Mouse (Mus musculus) MEL (cell line): ENCODE measurements around the gene Ears2. TPM values are rescaled to one million over a fixed set of nuclear protein-coding genes. Genes with fewer than 3 reads are reported as not detected.
A peak's percentile ranks its signal among the peaks of the same experiment; 100 is the strongest.

Experiments
- DNase-seq: peaks from one replicate; pipeline ENCODE4 v3.0.0; 2011; ENCODE audit warnings: low read depth, low spot score
- H3K27ac ChIP-seq: 2 replicates; pipeline ENCODE4 v1.5.1; 2012; ENCODE audit warnings: low read depth, mild to moderate bottlenecking, control low read depth, low read length, moderate library complexity; ENCODE audit not compliant: control insufficient read depth
- H3K27me3 ChIP-seq, 2 experiments: fragments of 150-350 bp in 1 of 2; sonication (generic) in 1 of 2; 2 replicates each; pipeline ENCODE4 v1.6.1; 2012; ENCODE audit warnings: low read length in 2 of 2, mild to moderate bottlenecking in 2 of 2, improper control_type of control experiment in 1 of 2, moderate library complexity in 1 of 2; ENCODE audit not compliant: insufficient read depth in 2 of 2, control insufficient read depth in 1 of 2
- H3K36me3 ChIP-seq, 2 experiments: 2 replicates each; pipeline ENCODE4 v1.6.1; 2012 to 2014; ENCODE audit warnings: low read length in 2 of 2, improper control_type of control experiment in 1 of 2, inconsistent platforms in 1 of 2, mild to moderate bottlenecking in 1 of 2; ENCODE audit not compliant: insufficient read depth in 2 of 2, control insufficient read depth in 1 of 2
- H3K4me1 ChIP-seq, 2 experiments: fragments of 150-350 bp in 1 of 2; sonication (generic) in 1 of 2; 2 replicates each; pipeline ENCODE4 v1.6.1; 2012; ENCODE audit warnings: low read length in 2 of 2, improper control_type of control experiment in 1 of 2, mild to moderate bottlenecking in 1 of 2; ENCODE audit not compliant: insufficient read depth in 2 of 2, control insufficient read depth in 1 of 2
- H3K4me3 ChIP-seq, 2 experiments: fragments of 150-350 bp in 1 of 2; sonication (generic) in 1 of 2; 2 replicates each; pipeline ENCODE4 v1.5.1; 2012; ENCODE audit warnings: low read depth in 2 of 2, low read length in 2 of 2, mild to moderate bottlenecking in 2 of 2, moderate library complexity in 2 of 2, control low read depth in 1 of 2, improper control_type of control experiment in 1 of 2; ENCODE audit not compliant: control insufficient read depth in 1 of 2, insufficient read depth in 1 of 2
- H3K79me2 ChIP-seq: 2 replicates; pipeline ENCODE4 v1.6.1; 2012; ENCODE audit warnings: mild to moderate bottlenecking, low read length, moderate library complexity; ENCODE audit not compliant: control insufficient read depth, poor library complexity, insufficient read depth
- H3K9ac ChIP-seq: 2 replicates; pipeline ENCODE4 v1.6.1; 2012; ENCODE audit warnings: low read depth, mild to moderate bottlenecking, control low read depth, low read length, moderate library complexity; ENCODE audit not compliant: control insufficient read depth, poor library complexity, severe bottlenecking
- H3K9me3 ChIP-seq: fragments of 150-350 bp; sonication (generic); replicated peaks from 2 replicates; pipeline ENCODE4 v1.6.1; 2012; ENCODE audit warnings: mild to moderate bottlenecking, low read length, improper control_type of control experiment, moderate library complexity; ENCODE audit not compliant: insufficient read depth
- BHLHE40 ChIP-seq: IDR thresholded peaks from 2 replicates; pipeline ENCODE4 v1.6.1; 2012; ENCODE audit warnings: low read depth, mild to moderate bottlenecking, inconsistent platforms, low read length, improper control_type of control experiment, borderline replicate concordance
- CTCF ChIP-seq, 3 experiments: IDR thresholded peaks in 2 of 3; conservative IDR thresholded peaks in 1 of 3; 2 replicates each; pipeline ENCODE4 v1.5.1; 2011 to 2012; ENCODE audit warnings: low read length in 3 of 3, low read depth in 2 of 3, mild to moderate bottlenecking in 2 of 3, improper control_type of control experiment in 1 of 3, inconsistent platforms in 1 of 3, mixed read lengths in 1 of 3, moderate library complexity in 1 of 3; ENCODE audit not compliant: control insufficient read depth in 1 of 3, insufficient read depth in 1 of 3, poor library complexity in 1 of 3, severe bottlenecking in 1 of 3
- GABPA ChIP-seq: IDR thresholded peaks from 2 replicates; pipeline ENCODE4 v1.6.1; 2012; ENCODE audit warnings: low read depth, mild to moderate bottlenecking, inconsistent platforms, low read length, improper control_type of control experiment, moderate library complexity
- GATA1 ChIP-seq: IDR thresholded peaks from 2 replicates; pipeline ENCODE4 v1.6.1; 2011; ENCODE audit warnings: low read depth, low read length, improper control_type of control experiment
- MAFK ChIP-seq: IDR thresholded peaks from 2 replicates; pipeline ENCODE4 v1.6.1; 2011; ENCODE audit warnings: low read depth, mild to moderate bottlenecking, low read length, improper control_type of control experiment, borderline replicate concordance
- MAX ChIP-seq: IDR thresholded peaks from 2 replicates; pipeline ENCODE4 v1.6.1; 2011; ENCODE audit warnings: low read length, improper control_type of control experiment
- MAZ ChIP-seq: IDR thresholded peaks from 2 replicates; pipeline ENCODE4 v1.6.1; 2012; ENCODE audit warnings: low read depth, mild to moderate bottlenecking, inconsistent platforms, low read length, improper control_type of control experiment
- MEF2A ChIP-seq: IDR thresholded peaks from 2 replicates; pipeline ENCODE4 v1.6.1; 2014; ENCODE audit warnings: low read depth, mild to moderate bottlenecking, inconsistent platforms, low read length, improper control_type of control experiment; ENCODE audit not compliant: poor library complexity, insufficient replicate concordance, severe bottlenecking; ENCODE audit errors: extremely low read depth
- MXI1 ChIP-seq: IDR thresholded peaks from 2 replicates; pipeline ENCODE4 v1.6.1; 2011; ENCODE audit warnings: mild to moderate bottlenecking, low read depth, low read length, improper control_type of control experiment
- MYC ChIP-seq: IDR thresholded peaks from 2 replicates; pipeline ENCODE4 v1.6.1; 2011; ENCODE audit warnings: low read depth, mild to moderate bottlenecking, low read length, improper control_type of control experiment, moderate library complexity
- NELFE ChIP-seq: IDR thresholded peaks from 2 replicates; pipeline ENCODE4 v1.6.1; 2011; ENCODE audit warnings: low read depth, low read length, improper control_type of control experiment
- NRF1 ChIP-seq: IDR thresholded peaks from 2 replicates; pipeline ENCODE4 v1.6.1; 2014; ENCODE audit warnings: low read depth, mild to moderate bottlenecking, inconsistent platforms, low read length, improper control_type of control experiment, moderate library complexity; ENCODE audit not compliant: poor library complexity, insufficient read depth, severe bottlenecking
- POLR2A ChIP-seq, 2 experiments: IDR thresholded peaks; 2 replicates each; pipeline ENCODE4 v1.6.1; 2011 to 2012; ENCODE audit warnings: low read length in 2 of 2, mild to moderate bottlenecking in 2 of 2, control low read depth in 1 of 2, improper control_type of control experiment in 1 of 2, low read depth in 1 of 2, moderate library complexity in 1 of 2; ENCODE audit not compliant: control insufficient read depth in 1 of 2, insufficient read depth in 1 of 2, poor library complexity in 1 of 2
- POLR2AphosphoS5 ChIP-seq: IDR thresholded peaks from 2 replicates; pipeline ENCODE4 v1.6.1; 2012; ENCODE audit warnings: low read depth, borderline replicate concordance, mild to moderate bottlenecking, inconsistent platforms, low read length, moderate library complexity, mixed read lengths
- RCOR1 ChIP-seq: IDR thresholded peaks from 2 replicates; pipeline ENCODE4 v1.6.1; 2012; ENCODE audit warnings: low read depth, mild to moderate bottlenecking, inconsistent platforms, low read length, improper control_type of control experiment
- SIN3A ChIP-seq: IDR thresholded peaks from 2 replicates; pipeline ENCODE4 v1.6.1; 2012; ENCODE audit warnings: low read length, improper control_type of control experiment, inconsistent platforms
- UBTF ChIP-seq: IDR thresholded peaks from 2 replicates; pipeline ENCODE4 v1.6.1; 2012; ENCODE audit warnings: low read depth, mild to moderate bottlenecking, inconsistent platforms, low read length, improper control_type of control experiment, moderate library complexity, borderline replicate concordance; ENCODE audit not compliant: insufficient read depth
- USF1 ChIP-seq: IDR thresholded peaks from 2 replicates; pipeline ENCODE4 v1.6.1; 2014; ENCODE audit warnings: low read depth, mild to moderate bottlenecking, inconsistent platforms, low read length, improper control_type of control experiment, moderate library complexity
- USF2 ChIP-seq, 2 experiments: IDR thresholded peaks; 2 replicates each; pipeline ENCODE4 v1.6.1; 2011 to 2012; ENCODE audit warnings: improper control_type of control experiment in 2 of 2, low read length in 2 of 2, borderline replicate concordance in 1 of 2, inconsistent platforms in 1 of 2, low read depth in 1 of 2, mild to moderate bottlenecking in 1 of 2; ENCODE audit not compliant: insufficient read depth in 1 of 2
- ZC3H11A ChIP-seq: IDR thresholded peaks from 2 replicates; pipeline ENCODE4 v1.6.1; 2012; ENCODE audit warnings: low read depth, mild to moderate bottlenecking, inconsistent platforms, low read length, improper control_type of control experiment
- ZKSCAN1 ChIP-seq: IDR thresholded peaks from 2 replicates; pipeline ENCODE4 v1.6.1; 2012; ENCODE audit warnings: low read depth, mild to moderate bottlenecking, inconsistent platforms, low read length, improper control_type of control experiment, moderate library complexity
- ZMIZ1 ChIP-seq: IDR thresholded peaks from 2 replicates; pipeline ENCODE4 v1.6.1; 2012; ENCODE audit warnings: low read depth, mild to moderate bottlenecking, inconsistent platforms, low read length, improper control_type of control experiment, moderate library complexity
- ZNF384 ChIP-seq: IDR thresholded peaks from 2 replicates; pipeline ENCODE4 v1.6.1; 2012; ENCODE audit warnings: low read depth, mild to moderate bottlenecking, inconsistent platforms, low read length, improper control_type of control experiment
- polyA plus RNA-seq, 2 experiments: library from polyadenylated mRNA; stranded (reverse) in 1 of 2; unstranded in 1 of 2; fragments of >175 nt in 1 of 2; fragments of >200 nt in 1 of 2; gene quantifications; 2 replicates each; pipeline versions ENCODE4 v1.2.1 to v1.2.4; 2012; ENCODE audit warnings: low replicate concordance in 2 of 2, low read depth in 1 of 2; ENCODE audit not compliant: insufficient read length in 2 of 2, insufficient read depth in 1 of 2, missing spikeins in 1 of 2
- total RNA-seq: library from RNA; depleted of rRNA; stranded (reverse); fragments of 300-350 nt; gene quantifications from 2 replicates; pipeline ENCODE4 v1.2.3, GENCODE M21; 2012

Gene Ears2
- total and polyA plus RNA-seq, 3 experiments: 8.8 to 12.8 TPM; not detected in 1

- H3K4me3 ChIP-seq: no peak overlapping the region
- H3K4me1 ChIP-seq: peaks cover 13 to 28% of the 10 kb centered on the region in 2 experiments
- H3K79me2 ChIP-seq: peaks cover 19% of the 10 kb centered on the region
- no peaks in the 10 kb centered on the region for H3K9me3 ChIP-seq
- no peak overlapping the region for H3K27ac ChIP-seq
- H3K27me3 ChIP-seq: no peaks in the 10 kb centered on the region
- TF ChIP-seq MYC (no peak), CTCF (IDR thresholded peaks at IDR 0.05 in 2 of 3, conservative IDR thresholded peaks at IDR 0.05 in 1 of 3; ENCODE audit: control insufficient read depth in 1 of 3, insufficient read depth in 1 of 3, low read depth in 2 of 3, low read length in 3 of 3, poor library complexity in 1 of 3, severe bottlenecking in 1 of 3) (no peak), MAFK (no peak), ZC3H11A (no peak), POLR2AphosphoS5 (no peak)
- TF ChIP-seq, all 39 proteins: peak for 0
- Histone ChIP-seq H3K9ac (no peak overlapping the region), H3K36me3 (peaks cover 0 to 33% of the 10 kb centered on the region in 2 experiments; a peak in 2 of 4 replicates)
- DNase-seq: no peak
Measured at GRCm38 (mm10) chr7:122022131-122022530, 44.9 kb downstream of the Ears2 start.

GRCm38 (mm10) chr7:122020667-122021354 is 46.3 kb downstream of the Ears2 start, which contains the start of gene Gga2:
Gga2 (minus strand) TSS chr7:122021222.
- TF ChIP-seq BHLHE40 (peak; percentile 92), USF2 (IDR thresholded peaks at IDR 0.05; ENCODE audit: borderline replicate concordance in 1 of 2, insufficient read depth in 1 of 2, low read depth in 1 of 2, low read length in 2 of 2) (peak; percentile 56 to 83), UBTF (no peak), ZMIZ1 (no peak), MXI1 (peak; percentile 71), MAFK (no peak), GABPA (no peak), MYC (no peak), SIN3A (peak; percentile 74), MAX (peak; percentile 86; the same call in 1 of the 2 replicates), CTCF (IDR thresholded peaks at IDR 0.05 in 2 of 3, conservative IDR thresholded peaks at IDR 0.05 in 1 of 3; ENCODE audit: control insufficient read depth in 1 of 3, insufficient read depth in 1 of 3, low read depth in 2 of 3, low read length in 3 of 3, poor library complexity in 1 of 3, severe bottlenecking in 1 of 3) (no peak), NRF1 (0 out of 2 replicates have a peak, but pooled peaks have one; percentile 26), USF1 (peak; percentile 97), MAZ (no peak), RCOR1 (no peak), ZC3H11A (no peak), MEF2A (no peak), POLR2AphosphoS5 (no peak), GATA1 (no peak), ZNF384 (peak; percentile 99), POLR2A (IDR thresholded peaks at IDR 0.05; ENCODE audit: control insufficient read depth in 1 of 2, insufficient read depth in 1 of 2, low read depth in 1 of 2, low read length in 2 of 2, poor library complexity in 1 of 2) (peak; percentile 81 to 91), ZKSCAN1 (peak; percentile 63; the same call in 1 of the 2 replicates), NELFE (peak; percentile 79)
- peaks cover 13 to 27% of the 10 kb centered on the region in 2 experiments for H3K4me1 ChIP-seq

More at GRCm38 (mm10) chr7:122020667-122021354, 46.3 kb downstream of the Ears2 start, which contains the start of gene Gga2:
- Histone ChIP-seq H3K9me3 (no peaks in the 10 kb centered on the region), H3K27ac (peak within 1 kb of the TSS; percentile 57), H3K4me3 (peak within 1 kb of the TSS; percentile 59 to 86), H3K36me3 (peaks cover 0 to 29% of the 10 kb centered on the region in 2 experiments; a peak in 2 of 4 replicates), H3K9ac (peak within 1 kb of the TSS; percentile 87), H3K27me3 (no peaks in the 10 kb centered on the region), H3K79me2 (peaks cover 28% of the 10 kb centered on the region)
- peak; percentile 92 for DNase-seq
